Mouse (Mus musculus) ES-E14 (cell line): ENCODE results near the gene Mgat3. TPM values are rescaled to one million over a fixed set of nuclear protein-coding genes. Genes with fewer than 3 reads are reported as not detected.

Source experiments
- DNase-seq: peaks from one replicate; pipeline ENCODE4 v3.0.0-alpha.2; 2013; ENCODE audit warnings: low read depth, low spot score
- H3K27ac ChIP-seq: 2 replicates; pipeline ENCODE4 v1.5.1; 2012; ENCODE audit warnings: low read depth, mild to moderate bottlenecking, low read length, moderate library complexity, mixed read lengths; ENCODE audit not compliant: poor library complexity, insufficient read depth, severe bottlenecking
- H3K36me3 ChIP-seq: 2 replicates; pipeline ENCODE4 v1.6.1; 2012; ENCODE audit warnings: mild to moderate bottlenecking, low read length, moderate library complexity, mixed read lengths; ENCODE audit not compliant: control insufficient read depth, poor library complexity, insufficient read depth, severe bottlenecking
- H3K4me1 ChIP-seq, 2 experiments: fragments of 150-350 bp in 1 of 2; sonication (generic) in 1 of 2; 2 replicates each; pipeline ENCODE4 v1.6.1; 2012; ENCODE audit warnings: low read length in 2 of 2, mild to moderate bottlenecking in 1 of 2, mixed read lengths in 1 of 2; ENCODE audit not compliant: control insufficient read depth in 2 of 2, insufficient read depth in 2 of 2, poor library complexity in 1 of 2
- H3K4me3 ChIP-seq, 2 experiments: fragments of 150-350 bp in 1 of 2; sonication (generic) in 1 of 2; 2 replicates each; pipeline ENCODE4 v1.5.1; 2012; ENCODE audit warnings: low read length in 2 of 2, low read depth in 1 of 2, mild to moderate bottlenecking in 1 of 2, mixed read lengths in 1 of 2; ENCODE audit not compliant: insufficient read depth in 1 of 2, poor library complexity in 1 of 2, severe bottlenecking in 1 of 2
- H3K9ac ChIP-seq: 2 replicates; pipeline ENCODE4 v1.6.1; 2012; ENCODE audit warnings: low read depth, mild to moderate bottlenecking, low read length, mixed read lengths; ENCODE audit not compliant: poor library complexity, insufficient read depth, severe bottlenecking
- H3K9me3 ChIP-seq: fragments of 150-350 bp; sonication (generic); 2 replicates; pipeline ENCODE4 v1.6.1; 2012; ENCODE audit warnings: low read depth, mild to moderate bottlenecking, low read length; ENCODE audit not compliant: control insufficient read depth, insufficient read depth
- CHD2 ChIP-seq: IDR thresholded peaks from 2 replicates; pipeline ENCODE4 v1.6.1; 2014; ENCODE audit warnings: mild to moderate bottlenecking, low read depth, low read length, inconsistent platforms
- HCFC1 ChIP-seq: IDR thresholded peaks from 2 replicates; pipeline ENCODE4 v1.6.1; 2012; ENCODE audit warnings: low read length, inconsistent platforms, borderline replicate concordance; ENCODE audit not compliant: insufficient read depth
- MAFK ChIP-seq: IDR thresholded peaks from 2 replicates; pipeline ENCODE4 v1.6.1; 2014; ENCODE audit warnings: mild to moderate bottlenecking, low read depth, low read length, inconsistent platforms; ENCODE audit not compliant: insufficient read depth
- ZC3H11A ChIP-seq: IDR thresholded peaks from 2 replicates; pipeline ENCODE4 v1.6.1; 2012; ENCODE audit warnings: low read depth, mild to moderate bottlenecking, inconsistent platforms, low read length, borderline replicate concordance
- ZNF384 ChIP-seq: IDR thresholded peaks from 2 replicates; pipeline ENCODE4 v1.6.1; 2012; ENCODE audit warnings: low read depth, low read length, inconsistent platforms
- in situ Hi-C, 2 experiments: fragments of 600-800 bp; cut with MboI; formaldehyde crosslinking; loops; one replicate each; pipeline ENCODE4 v1.15.1; 2025; ENCODE audit warnings: low sequenced_read_pairs in 2 of 2, inconsistent platforms in 1 of 2; ENCODE audit not compliant: unreplicated experiment in 2 of 2
- total RNA-seq: library from RNA; depleted of rRNA; stranded (reverse); fragments of 300-350 nt; gene quantifications from 2 replicates; pipeline ENCODE4 v1.2.3, GENCODE M21; 2012

Gene Mgat3
- total RNA-seq, 1 experiment = 8.5 TPM

DNA sequence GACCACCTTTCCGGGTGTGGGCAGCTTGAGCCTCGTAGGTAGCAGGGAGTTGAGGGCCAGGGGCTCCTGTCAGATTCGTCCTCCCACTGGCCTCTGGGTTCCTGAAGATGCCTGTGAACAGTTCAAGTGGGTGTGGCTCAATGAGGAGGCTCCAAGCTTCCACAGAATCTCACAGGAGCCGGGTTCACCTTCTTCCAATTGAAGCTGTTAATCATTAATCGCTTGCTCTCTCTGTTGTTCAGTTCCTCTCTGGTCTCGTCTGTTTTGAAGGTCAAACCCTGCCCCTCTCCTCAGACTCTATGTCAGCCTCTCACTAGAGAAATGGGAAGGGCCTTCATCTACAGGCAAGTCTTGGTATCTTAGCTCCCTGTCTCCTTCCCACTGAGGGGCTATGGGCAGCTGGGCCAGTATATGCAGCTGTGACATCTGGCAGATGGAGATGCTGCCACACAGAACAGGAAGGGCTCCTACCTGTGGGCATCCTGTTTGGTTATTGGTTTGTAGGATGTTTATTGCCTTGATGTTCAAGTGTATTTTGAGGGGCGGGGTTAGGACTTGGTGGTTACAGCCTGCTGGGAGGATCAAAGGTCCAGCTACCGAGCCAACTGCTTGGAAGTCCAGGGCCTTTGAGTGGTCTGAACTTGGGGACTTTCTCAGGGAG lies 18.2 kb downstream of the Mgat3 start:
- Histone ChIP-seq H3K4me1 (peaks cover 2 to 15% of the 10 kb centered on the region in 2 experiments; a peak in 2 of 4 replicates), H3K27ac (no peak overlapping the region), H3K4me3 (no peak overlapping the region), H3K9ac (no peak overlapping the region), H3K36me3 (no peaks in the 10 kb centered on the region), H3K9me3 (no peaks in the 10 kb centered on the region)
- DNase-seq = no peak
- TF ChIP-seq CHD2 (no peak), ZC3H11A (no peak), HCFC1 (no peak)
- in situ Hi-C loops = no loop called here

DNA sequence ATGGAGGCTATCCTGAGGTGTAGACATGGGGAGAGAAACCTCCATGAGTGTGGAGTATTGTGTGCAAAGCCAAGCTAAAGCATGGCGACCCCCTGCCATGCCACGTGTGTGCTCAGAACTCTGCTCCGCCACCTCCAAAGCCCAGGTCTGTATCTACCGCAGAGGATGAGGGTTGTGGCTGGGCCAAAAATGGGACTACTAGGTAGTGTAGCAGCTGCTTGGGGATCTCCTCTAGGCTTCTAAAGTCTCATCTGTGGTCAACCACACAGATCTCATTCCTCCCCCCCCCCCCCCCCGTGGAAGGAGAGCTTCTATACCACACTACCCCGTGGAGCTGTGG lies 18.7 kb downstream of the Mgat3 start:
- no peak for TF ChIP-seq ZC3H11A
- Histone ChIP-seq H3K4me1 (peaks cover 2 to 15% of the 10 kb centered on the region in 2 experiments; a peak in 2 of 4 replicates), H3K27ac (no peak overlapping the region), H3K4me3 (no peak overlapping the region), H3K9ac (no peak overlapping the region), H3K9me3 (no peaks in the 10 kb centered on the region), H3K36me3 (no peaks in the 10 kb centered on the region)
- in situ Hi-C loops = no loop called here
- DNase-seq = no peak

DNA sequence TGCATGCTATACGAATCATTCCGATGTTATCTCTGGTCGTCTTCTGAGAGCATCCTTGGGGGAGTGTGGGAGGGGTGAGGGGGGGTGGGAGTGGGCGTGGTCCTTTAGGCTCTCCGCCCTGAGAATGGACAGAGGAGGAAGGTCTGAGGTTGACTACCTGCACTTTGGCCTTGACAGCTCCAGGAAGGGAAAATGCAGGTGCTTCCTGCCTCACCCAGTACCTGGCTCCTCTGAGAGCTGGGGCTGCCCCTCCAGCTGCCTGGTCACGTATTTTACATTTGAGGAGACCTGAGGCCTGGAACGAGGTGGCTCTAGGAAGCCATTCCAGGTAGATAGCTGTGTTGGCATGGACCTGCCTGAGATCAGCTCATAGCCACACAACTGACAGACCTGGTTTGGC lies 19.3 kb downstream of the Mgat3 start:
- in situ Hi-C loops = no loop called here
- H3K9ac ChIP-seq = no peak overlapping the region
- no peaks in the 10 kb centered on the region for H3K36me3 ChIP-seq
- no peak for DNase-seq
- peaks cover 2 to 15% of the 10 kb centered on the region in 2 experiments; a peak in 2 of 4 replicates for H3K4me1 ChIP-seq
- no peak for TF ChIP-seq MAFK
- no peak overlapping the region for H3K27ac ChIP-seq
- no peak overlapping the region for H3K4me3 ChIP-seq
- no peaks in the 10 kb centered on the region for H3K9me3 ChIP-seq

DNA sequence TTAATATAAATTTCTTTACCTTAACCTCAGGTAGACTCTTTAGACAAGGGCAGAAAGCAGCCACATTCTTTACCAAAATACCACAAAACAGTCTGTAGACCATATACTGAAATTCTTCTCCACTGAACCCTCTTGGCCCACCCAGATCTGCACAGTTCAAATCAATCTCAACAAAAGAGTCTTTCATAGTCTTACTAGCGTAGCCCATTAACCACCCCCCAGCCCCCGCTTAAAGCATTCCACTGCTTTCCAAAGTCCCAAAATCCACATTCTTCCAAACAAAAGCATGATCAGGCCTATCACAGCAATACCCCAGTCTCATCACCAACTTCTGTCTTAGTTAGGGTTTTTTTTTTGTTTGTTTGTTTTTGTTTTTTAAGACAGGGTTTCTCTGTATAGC lies 26.0 kb downstream of the Mgat3 start:
- Histone ChIP-seq H3K4me1 (peaks cover 0 to 4% of the 10 kb centered on the region in 2 experiments; a peak in 1 of 4 replicates), H3K36me3 (no peaks in the 10 kb centered on the region), H3K4me3 (no peak overlapping the region), H3K9me3 (no peaks in the 10 kb centered on the region), H3K27ac (no peak overlapping the region), H3K9ac (no peak overlapping the region)
- in situ Hi-C loops = no loop called here
- TF ChIP-seq HCFC1 (no peak), CHD2 (no peak), ZC3H11A (no peak), MAFK (no peak), ZNF384 (no peak)
- no peak for DNase-seq

DNA sequence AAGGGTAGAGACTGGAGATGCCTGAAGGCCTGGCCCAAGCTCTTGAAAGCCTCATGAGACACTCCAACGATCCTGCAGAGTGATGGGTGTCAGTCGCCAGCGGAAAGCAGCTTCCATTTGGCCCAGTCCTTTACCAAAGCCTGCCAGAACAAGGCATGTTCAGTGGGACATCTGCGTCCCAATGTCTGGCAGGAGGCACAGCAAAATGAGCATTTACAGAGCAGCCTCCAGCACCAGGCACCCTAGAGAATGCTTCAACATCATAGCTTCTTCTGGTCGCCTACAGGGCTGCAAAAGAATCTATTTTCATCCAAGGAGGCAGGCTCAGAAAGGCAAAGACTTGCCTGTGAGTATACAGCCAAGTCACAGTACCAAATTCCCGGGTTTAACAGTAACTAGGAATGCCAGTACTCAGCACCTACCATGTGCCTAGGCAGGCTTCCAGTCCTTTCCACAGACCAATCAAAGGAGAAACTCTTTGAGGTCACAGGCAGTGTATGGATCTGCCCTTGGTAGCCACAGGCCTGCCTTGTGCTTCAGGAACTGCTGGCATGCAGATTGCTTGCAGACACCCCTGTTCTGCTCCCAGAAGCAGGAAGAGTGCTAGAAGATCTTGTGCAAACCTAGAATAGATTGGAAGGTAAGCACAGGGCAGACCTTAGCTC lies 28.7 kb downstream of the Mgat3 start:
- in situ Hi-C loops = no loop called here
- Histone ChIP-seq H3K4me1 (peaks cover 0 to 4% of the 10 kb centered on the region in 2 experiments; a peak in 1 of 4 replicates), H3K4me3 (no peak overlapping the region), H3K27ac (no peak overlapping the region), H3K9ac (no peak overlapping the region), H3K36me3 (no peaks in the 10 kb centered on the region), H3K9me3 (no peaks in the 10 kb centered on the region)
- TF ChIP-seq MAFK (no peak), ZNF384 (no peak), ZC3H11A (no peak), HCFC1 (no peak)
- no peak for DNase-seq
